Comparison of ENCODE assay signal across 8 mouse cellular contexts in genomic region chr12:73708920-73709319, GRCm38 (mm10).
DNase-seq lines count a peak whose midpoint lies in the region; ATAC-seq lines count a peak whose summit lies in the region.

No protein-coding gene starts in this region.

- H3K27ac ChIP-seq in hindbrain, embryonic 13.5 days: no peak overlapping the region

- no peak overlapping the region; the same call in 1 of the 2 replicates for H3K9ac ChIP-seq in hindbrain, embryonic 13.5 days

- H3K9me3 ChIP-seq in hindbrain, embryonic 13.5 days: no peaks in the 10 kb centered on the region

- no peak overlapping the region for H3K4me3 ChIP-seq in hindbrain, embryonic 13.5 days

- peaks cover 8% of the 10 kb centered on the region for H3K27me3 ChIP-seq in hindbrain, embryonic 13.5 days

- no peaks in the 10 kb centered on the region for H3K36me3 ChIP-seq in hindbrain, embryonic 13.5 days

- peak; percentile 65; the same call in 1 of the 2 replicates for ATAC-seq in hindbrain, embryonic 13.5 days (ENCODE audit: low FRiP score)

- DNase-seq in MN1 (ENCODE audit: low spot score): peak; percentile 87
- DNase-seq in cerebellum, adult 9-11 months: peak; percentile 81
- DNase-seq in gastrocnemius, adult 18-20 months (ENCODE audit: low spot score): peak; percentile 69
- DNase-seq in left cerebral cortex, adult 11 months (ENCODE audit: low spot score): peak; percentile 24
- DNase-seq in lung, postnatal 4 days: peak; percentile 74 to 78
- peak; percentile 42 to 54 for DNase-seq in right cerebral cortex, adult 2 months (ENCODE audit: low spot score in 2 of 2)
- no peak for DNase-seq in spleen, adult 18-20 months

- H3K4me1 ChIP-seq in hindbrain, embryonic 13.5 days (replicated peaks): peaks cover 13% of the 10 kb centered on the region; the same call in 1 of the 2 replicates

- WGBS in hindbrain, embryonic 13.5 days: 39% methylated on average over 8 of the region's 8 CpGs

- H3K4me2 ChIP-seq in hindbrain, embryonic 13.5 days: no peak overlapping the region

Comparison
In these comparisons a context has a peak if more than half of its experiments do, and no peak if none do; other contexts are left out.
1. DNase-seq: peak in MN1 (single experiment), cerebellum, adult 9-11 months (single experiment), gastrocnemius, adult 18-20 months (single experiment), left cerebral cortex, adult 11 months (single experiment), lung, postnatal 4 days (2 of 2) and right cerebral cortex, adult 2 months (2 of 2); none in spleen, adult 18-20 months (0 of 2).